Mouse (Mus musculus): ENCODE measurements at regions not wholly inside any gene's neighbourhood (a gene's known extent, or its start where the extent isn't known, plus 50 kb on each side); places are given as distances from the start of the nearest gene placed in this dataset.

DNA sequence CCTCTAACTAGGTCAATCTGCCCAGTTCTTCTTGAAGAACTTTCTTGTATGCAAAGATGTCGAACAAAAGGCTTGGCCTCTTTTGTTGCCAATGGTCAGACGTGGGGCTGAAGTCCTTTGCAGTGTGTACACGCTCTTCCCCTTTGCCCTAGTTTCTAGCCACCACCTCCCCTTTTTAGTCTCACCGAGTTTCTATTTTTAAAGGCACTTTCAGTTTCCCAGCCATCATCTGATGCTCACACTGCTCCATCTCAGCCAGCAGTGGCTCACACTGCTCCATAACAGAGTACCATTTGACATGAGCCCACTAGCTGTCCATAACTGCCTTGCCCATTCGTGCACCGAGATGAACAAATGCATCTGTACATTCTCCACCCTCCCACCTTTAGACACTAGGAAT lies 162.7 kb upstream of the Pou3f3 start:
- Histone ChIP-seq H3K36me3 (no peaks in the 10 kb centered on the region), H3K9me3 (no peaks in the 10 kb centered on the region), H3K4me1 (no peaks in the 10 kb centered on the region), H3K4me3 (no peak overlapping the region), H3K27ac (no peak overlapping the region), H3K27me3 (ENCODE audit: insufficient read depth, poor library complexity, severe bottlenecking) (no peaks in the 10 kb centered on the region)
- 63% methylated on average over 6 of the region's 6 CpGs for WGBS
- DNase-seq (ENCODE audit: low spot score): no peak

GRCm38 (mm10) chr1:42539066-42539539 lies 156.5 kb upstream of the Pou3f3 start:
- DNase-seq (ENCODE audit: low spot score): no peak
- no peaks in the 10 kb centered on the region for H3K4me1 ChIP-seq
- H3K4me3 ChIP-seq: no peak overlapping the region
- 58% methylated on average over 18 of the region's 18 CpGs for WGBS
- H3K27me3 ChIP-seq (ENCODE audit: insufficient read depth, poor library complexity, severe bottlenecking): no peaks in the 10 kb centered on the region
- no peak overlapping the region for H3K27ac ChIP-seq
- no peaks in the 10 kb centered on the region for H3K9me3 ChIP-seq
- no peaks in the 10 kb centered on the region for H3K36me3 ChIP-seq

DNA sequence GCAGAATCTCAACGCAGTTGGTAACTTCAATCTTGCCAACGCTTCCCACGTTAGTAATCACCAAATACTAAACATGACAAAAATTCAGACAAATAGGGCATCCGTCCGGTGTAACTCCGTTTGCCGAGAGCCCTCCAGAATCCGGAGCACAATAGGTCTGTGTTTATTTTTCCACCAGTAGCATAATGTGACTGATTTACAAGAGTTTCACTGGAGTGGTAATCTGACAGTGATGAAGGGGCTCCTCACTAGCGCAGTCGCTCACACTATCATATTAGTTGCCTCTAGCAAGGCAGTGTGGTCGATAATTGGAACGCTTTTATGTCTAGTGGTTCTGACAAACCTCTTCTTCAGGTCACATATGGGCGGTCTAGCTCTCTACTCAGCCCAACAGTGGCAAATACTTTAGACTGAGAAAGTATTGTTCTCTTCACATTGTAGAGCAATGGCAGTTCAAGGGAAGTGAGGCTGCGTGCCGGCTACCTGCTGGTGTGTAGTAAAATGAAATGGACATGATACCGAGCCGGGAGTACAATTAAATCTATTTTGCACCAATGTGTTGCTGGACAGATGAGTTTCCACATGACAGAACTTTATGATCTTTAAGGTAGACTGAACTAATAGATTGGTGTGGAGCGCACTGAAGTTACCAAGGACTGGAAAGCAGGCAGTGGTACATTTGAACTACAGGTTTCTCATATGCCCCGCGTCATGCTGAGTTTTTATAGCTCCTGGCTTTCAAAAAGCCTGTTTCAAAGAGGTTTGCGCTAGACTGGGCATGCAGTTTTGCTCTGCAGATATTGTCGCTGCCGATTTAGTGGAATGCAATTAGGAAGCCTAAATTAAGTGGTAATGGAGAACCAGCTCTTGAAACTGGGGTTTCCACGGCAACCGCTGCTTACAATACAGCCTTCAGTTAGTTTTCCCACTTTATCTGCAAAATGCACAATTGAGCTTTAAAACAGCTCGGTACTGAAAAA lies 155.7 kb upstream of the Pou3f3 start:
- 73% methylated on average over 26 of the region's 26 CpGs for WGBS
- no peak for DNase-seq (ENCODE audit: low spot score)
- no peaks in the 10 kb centered on the region for H3K9me3 ChIP-seq
- H3K4me3 ChIP-seq: no peak overlapping the region
- no peaks in the 10 kb centered on the region for H3K4me1 ChIP-seq
- no peaks in the 10 kb centered on the region for H3K36me3 ChIP-seq
- no peak overlapping the region for H3K27ac ChIP-seq
- no peaks in the 10 kb centered on the region for H3K27me3 ChIP-seq (ENCODE audit: insufficient read depth, poor library complexity, severe bottlenecking)

DNA sequence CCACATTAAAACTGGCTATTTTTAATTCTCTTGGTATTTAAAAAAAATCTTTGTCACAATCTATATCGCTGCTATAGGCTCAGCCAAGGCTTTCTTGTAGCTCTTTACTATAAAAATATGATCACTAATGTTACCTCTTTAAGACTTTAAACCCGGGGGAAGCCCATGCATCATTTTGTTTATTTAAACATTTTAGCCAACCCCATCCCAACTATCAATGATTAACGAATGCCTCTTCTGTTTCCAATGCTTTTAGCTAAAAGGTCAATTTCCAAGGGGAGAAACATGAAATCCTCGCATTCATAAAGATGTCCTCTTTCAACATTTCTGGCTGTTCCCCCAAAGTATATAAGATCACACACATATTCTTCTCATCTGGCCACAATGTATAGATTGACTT lies 153.6 kb upstream of the Pou3f3 start:
- WGBS: 70% methylated on average over 4 of the region's 4 CpGs
- Histone ChIP-seq H3K9me3 (no peaks in the 10 kb centered on the region), H3K4me3 (no peak overlapping the region), H3K36me3 (no peaks in the 10 kb centered on the region), H3K27me3 (ENCODE audit: insufficient read depth, poor library complexity, severe bottlenecking) (no peaks in the 10 kb centered on the region), H3K27ac (no peak overlapping the region), H3K4me1 (no peaks in the 10 kb centered on the region)
- DNase-seq (ENCODE audit: low spot score): no peak

GRCm38 (mm10) chr1:42542846-42543549 lies 152.6 kb upstream of the Pou3f3 start:
- no peak overlapping the region for H3K27ac ChIP-seq
- no peaks in the 10 kb centered on the region for H3K4me1 ChIP-seq
- no peaks in the 10 kb centered on the region for H3K27me3 ChIP-seq (ENCODE audit: insufficient read depth, poor library complexity, severe bottlenecking)
- no peak overlapping the region for H3K4me3 ChIP-seq
- H3K36me3 ChIP-seq: no peaks in the 10 kb centered on the region
- DNase-seq (ENCODE audit: low spot score): no peak
- H3K9me3 ChIP-seq: no peaks in the 10 kb centered on the region
- 34% methylated on average over 15 of the region's 15 CpGs for WGBS

- WGBS: 87% methylated on average over 3 of the region's 3 CpGs
- H3K27ac ChIP-seq: no peak overlapping the region
Observed at GRCm38 (mm10) chr1:42546879-42547278, 148.7 kb upstream of the Pou3f3 start.

GRCm38 (mm10) chr1:42557301-42557700 lies 138.3 kb upstream of the Pou3f3 start:
- no peaks in the 10 kb centered on the region for H3K27me3 ChIP-seq (ENCODE audit: insufficient read depth, poor library complexity, severe bottlenecking)
- H3K9me3 ChIP-seq: no peaks in the 10 kb centered on the region
- DNase-seq (ENCODE audit: low spot score): no peak
- no peaks in the 10 kb centered on the region for H3K4me1 ChIP-seq
- no peak overlapping the region for H3K27ac ChIP-seq
- no peaks in the 10 kb centered on the region for H3K36me3 ChIP-seq
- WGBS: 74% methylated on average over 2 of the region's 2 CpGs
- H3K4me3 ChIP-seq: no peak overlapping the region

More at GRCm38 (mm10) chr1:42546879-42547278, 148.7 kb upstream of the Pou3f3 start:
- Histone ChIP-seq H3K4me1 (no peaks in the 10 kb centered on the region), H3K4me3 (no peak overlapping the region), H3K36me3 (no peaks in the 10 kb centered on the region), H3K9me3 (no peaks in the 10 kb centered on the region), H3K27me3 (ENCODE audit: insufficient read depth, poor library complexity, severe bottlenecking) (no peaks in the 10 kb centered on the region)
- DNase-seq (ENCODE audit: low spot score): no peak

DNA sequence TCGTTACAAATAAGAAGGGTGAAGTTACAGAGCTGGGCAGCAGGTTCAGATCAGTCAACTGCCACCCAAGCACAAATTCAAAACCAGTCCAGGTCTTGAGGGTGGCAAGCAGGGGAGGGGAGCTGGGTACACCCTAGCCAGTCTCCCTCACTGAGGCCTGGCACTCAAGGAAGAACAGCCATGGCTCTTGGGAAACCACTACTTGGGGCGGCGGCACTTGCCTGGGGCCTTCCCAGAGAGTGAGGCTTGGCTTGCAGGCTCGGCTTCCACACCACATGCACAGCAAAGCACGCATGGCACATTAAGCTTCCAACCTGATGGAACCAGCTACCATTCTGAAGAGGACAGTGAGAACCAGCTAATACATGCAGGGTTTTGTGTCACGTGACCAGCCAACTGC lies 127.9 kb upstream of the Pou3f3 start:
- Histone ChIP-seq H3K4me3 (no peak overlapping the region), H3K27ac (no peak overlapping the region), H3K4me1 (no peaks in the 10 kb centered on the region), H3K9me3 (no peaks in the 10 kb centered on the region), H3K27me3 (ENCODE audit: insufficient read depth, poor library complexity, severe bottlenecking) (no peaks in the 10 kb centered on the region), H3K36me3 (no peaks in the 10 kb centered on the region)
- 83% methylated on average over 6 of the region's 6 CpGs for WGBS
- DNase-seq (ENCODE audit: low spot score): no peak

GRCm38 (mm10) chr1:42585191-42585590 lies 110.4 kb upstream of the Pou3f3 start:
- no peak overlapping the region for H3K4me3 ChIP-seq
- no peak overlapping the region for H3K27ac ChIP-seq
- 0 out of 2 replicates have a peak, but pooled peaks cover 2% of the 10 kb centered on the region for H3K9me3 ChIP-seq
- DNase-seq (ENCODE audit: low spot score): no peak
- H3K27me3 ChIP-seq (ENCODE audit: insufficient read depth, poor library complexity, severe bottlenecking): no peaks in the 10 kb centered on the region
- WGBS: 86% methylated on average over 3 of the region's 3 CpGs
- H3K36me3 ChIP-seq: no peaks in the 10 kb centered on the region
- 0 out of 2 replicates have a peak, but pooled peaks cover 4% of the 10 kb centered on the region for H3K4me1 ChIP-seq

DNA sequence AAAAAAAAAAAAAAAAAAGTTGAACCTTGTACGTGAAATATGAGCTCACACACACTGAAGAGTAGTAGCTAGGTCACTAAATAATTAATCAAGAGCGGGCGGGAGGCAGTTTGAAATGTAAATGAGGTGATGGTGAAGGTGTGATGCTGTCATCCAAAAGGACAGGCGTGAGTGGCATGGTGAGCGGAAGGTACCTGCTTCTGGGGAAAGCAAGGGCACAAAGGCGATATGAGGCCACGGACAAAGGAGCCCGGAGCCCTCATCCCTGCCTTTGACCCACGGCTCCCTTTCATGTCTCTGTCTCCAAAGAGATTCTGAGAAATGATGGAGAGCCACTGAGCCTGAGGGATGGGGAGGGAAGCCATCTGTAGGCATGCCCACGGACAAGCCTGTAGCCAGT lies 107.1 kb upstream of the Pou3f3 start:
- DNase-seq (ENCODE audit: low spot score): no peak
- no peak overlapping the region for H3K27ac ChIP-seq
- 0 out of 2 replicates have a peak, but pooled peaks cover 2% of the 10 kb centered on the region for H3K9me3 ChIP-seq
- H3K27me3 ChIP-seq (ENCODE audit: insufficient read depth, poor library complexity, severe bottlenecking): no peaks in the 10 kb centered on the region
- H3K4me1 ChIP-seq: 0 out of 2 replicates have a peak, but pooled peaks cover 4% of the 10 kb centered on the region
- H3K4me3 ChIP-seq: no peak overlapping the region
- WGBS: 24% methylated on average over 10 of the region's 10 CpGs
- no peaks in the 10 kb centered on the region for H3K36me3 ChIP-seq

- 0 out of 2 replicates have a peak, but pooled peaks cover 4% of the 10 kb centered on the region for H3K4me1 ChIP-seq
- H3K36me3 ChIP-seq: no peaks in the 10 kb centered on the region
- 42% methylated on average over 7 of the region's 7 CpGs for WGBS
- no peaks in the 10 kb centered on the region for H3K27me3 ChIP-seq (ENCODE audit: insufficient read depth, poor library complexity, severe bottlenecking)
- DNase-seq (ENCODE audit: low spot score): no peak
- no peak overlapping the region for H3K4me3 ChIP-seq
- no peak overlapping the region for H3K27ac ChIP-seq
- H3K9me3 ChIP-seq: no peaks in the 10 kb centered on the region
Observed at GRCm38 (mm10) chr1:42589442-42589841, 106.1 kb upstream of the Pou3f3 start.

DNA sequence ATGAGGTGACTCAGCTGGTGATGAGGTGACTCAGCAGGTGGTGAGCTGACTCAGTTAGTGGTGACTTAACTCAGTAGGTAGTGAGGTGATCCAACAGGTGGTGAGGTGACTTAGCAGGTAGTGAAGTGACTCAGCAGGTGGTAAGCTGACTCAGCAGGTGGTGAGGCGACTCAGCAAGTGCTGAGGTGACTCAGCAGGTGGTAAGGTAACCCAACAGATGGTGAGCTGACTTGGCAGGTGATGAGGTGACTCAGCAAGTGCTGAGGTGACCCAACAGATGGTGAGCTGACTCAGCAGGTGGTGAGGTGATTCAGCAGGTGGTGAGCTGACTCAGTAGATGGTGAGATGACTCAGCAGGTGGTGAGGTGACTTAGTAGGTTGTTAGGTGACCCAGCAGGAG lies 103.7 kb upstream of the Pou3f3 start:
- 53% methylated on average over 1 of the region's 1 CpGs for WGBS
- Histone ChIP-seq H3K4me3 (no peak overlapping the region), H3K36me3 (no peaks in the 10 kb centered on the region), H3K9me3 (no peaks in the 10 kb centered on the region), H3K27me3 (ENCODE audit: insufficient read depth, poor library complexity, severe bottlenecking) (no peaks in the 10 kb centered on the region), H3K27ac (no peak overlapping the region), H3K4me1 (0 out of 2 replicates have a peak, but pooled peaks cover 4% of the 10 kb centered on the region)
- no peak for DNase-seq (ENCODE audit: low spot score)

GRCm38 (mm10) chr1:42597065-42597464 lies 98.5 kb upstream of the Pou3f3 start:
- H3K4me3 ChIP-seq: no peak overlapping the region
- no peaks in the 10 kb centered on the region for H3K36me3 ChIP-seq
- no peak for DNase-seq (ENCODE audit: low spot score)
- no peaks in the 10 kb centered on the region for H3K9me3 ChIP-seq
- 73% methylated on average over 4 of the region's 4 CpGs for WGBS
- no peak overlapping the region for H3K27ac ChIP-seq
- H3K27me3 ChIP-seq (ENCODE audit: insufficient read depth, poor library complexity, severe bottlenecking): no peaks in the 10 kb centered on the region
- no peaks in the 10 kb centered on the region for H3K4me1 ChIP-seq

All from heart, embryonic 10.5 days (tissue).